Mouse (Mus musculus) ovary, postnatal 36 days (tissue): Measurements from ENCODE around the gene Cbx7.
"Not testable (repeated sequence)": the region's sequence is repeated elsewhere in the genome, so short reads cannot be mapped to it uniquely, and the experiment has no call there.

ENCODE experiments used
- DNase-seq: peaks from one replicate; pipeline ENCODE4 v3.0.0; 2022; ENCODE audit warnings: low spot score, mixed read lengths

Gene Cbx7

GRCm38 (mm10) chr15:79947681-79948080, 23.2 kb downstream of the Cbx7 start:
- DNase-seq, result no peak

- DNase-seq, result no peak
Observed at GRCm38 (mm10) chr15:79946790-79947189, 24.1 kb downstream of the Cbx7 start.

GRCm38 (mm10) chr15:79946022-79946421, 24.9 kb downstream of the Cbx7 start:
- DNase-seq, result peak; percentile 85

- DNase-seq, result no peak
Observed at GRCm38 (mm10) chr15:79944948-79945347, 26.0 kb downstream of the Cbx7 start.

GRCm38 (mm10) chr15:79943584-79943983, 27.3 kb downstream of the Cbx7 start:
- no peak for DNase-seq

GRCm38 (mm10) chr15:79942541-79942940, 28.4 kb downstream of the Cbx7 start:
- no peak for DNase-seq

GRCm38 (mm10) chr15:79940932-79941331, 30.0 kb downstream of the Cbx7 start:
- DNase-seq, result no peak

GRCm38 (mm10) chr15:79939913-79940312, 31.0 kb downstream of the Cbx7 start:
- DNase-seq, result no peak

GRCm38 (mm10) chr15:79939501-79939900, 31.4 kb downstream of the Cbx7 start:
- DNase-seq, result not testable (repeated sequence)

- DNase-seq, result no peak
Observed at GRCm38 (mm10) chr15:79939020-79939419, 31.9 kb downstream of the Cbx7 start.

GRCm38 (mm10) chr15:79936374-79936751, 34.6 kb downstream of the Cbx7 start:
- no peak for DNase-seq

GRCm38 (mm10) chr15:79935654-79936373, 35.1 kb downstream of the Cbx7 start:
- DNase-seq, result no peak

GRCm38 (mm10) chr15:79934776-79935175, 36.1 kb downstream of the Cbx7 start:
- DNase-seq, result no peak

- no peak for DNase-seq
Observed at GRCm38 (mm10) chr15:79933670-79934514, 37.0 kb downstream of the Cbx7 start.

- DNase-seq, result no peak
Observed at GRCm38 (mm10) chr15:79933052-79933669, 37.8 kb downstream of the Cbx7 start.

- DNase-seq, result peak; percentile 90
Observed at GRCm38 (mm10) chr15:79932323-79932987, 38.5 kb downstream of the Cbx7 start.

GRCm38 (mm10) chr15:79931496-79932141, 39.3 kb downstream of the Cbx7 start:
- DNase-seq, result no peak

- DNase-seq, result no peak
Observed at GRCm38 (mm10) chr15:79929734-79930133, 41.2 kb downstream of the Cbx7 start.

GRCm38 (mm10) chr15:79928736-79929135, 42.2 kb downstream of the Cbx7 start:
- DNase-seq, result no peak

- no peak for DNase-seq
Observed at GRCm38 (mm10) chr15:79928316-79928715, 42.6 kb downstream of the Cbx7 start.

- peak; percentile 94 for DNase-seq
Observed at GRCm38 (mm10) chr15:79927637-79928122, 43.2 kb downstream of the Cbx7 start.
